ENCODE assay signal across 20 mouse cellular contexts in the genomic region with DNA sequence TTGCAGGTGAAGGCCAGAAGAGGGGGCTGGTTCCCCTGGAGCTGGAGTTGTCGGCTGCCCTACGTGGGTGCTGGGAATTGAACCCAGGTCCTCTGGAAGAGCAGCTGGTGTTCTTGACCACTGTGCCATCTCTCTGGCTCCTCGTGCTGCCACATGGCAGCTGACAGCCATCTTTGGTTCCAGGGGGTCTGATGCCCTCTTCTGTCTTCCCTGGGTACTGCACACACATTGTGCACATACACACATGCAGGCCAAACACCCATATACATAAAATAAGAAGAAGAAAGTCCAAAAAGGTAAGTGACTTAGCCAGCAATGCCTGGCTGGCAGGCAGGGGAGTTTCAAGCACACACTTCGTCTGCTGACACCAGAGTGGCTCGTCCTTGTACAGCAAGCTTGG. TPM values are rescaled to one million over a fixed set of nuclear protein-coding genes. Genes with fewer than 3 reads are reported as not detected.
DNase-seq lines count a peak whose midpoint lies in the region; ATAC-seq and TF ChIP-seq lines count a peak whose summit lies in the region.
"Had no signal": no experiment of that assay in that cellular context is flagged by ENCODE, and none has a peak within 500 bp of the region (broad histone marks: within the 10 kb centered on the region; RNA-seq: fewer than 3 reads in every experiment).

No protein-coding gene starts in this region.

- H3K9me3 ChIP-seq in MEL (replicated peaks; ENCODE audit: insufficient read depth, low read length): no peaks in the 10 kb centered on the region
- no peaks in the 10 kb centered on the region for H3K9me3 ChIP-seq in midbrain, embryonic 15.5 days

- ATAC-seq in midbrain, embryonic 15.5 days (replicated peaks): no peak
- ATAC-seq: forebrain, embryonic 13.5 days; forebrain, embryonic 16.5 days had no signal

- WGBS in midbrain, embryonic 15.5 days: 95% methylated on average over 5 of the region's 5 CpGs

- TF ChIP-seq CTCF in layer of hippocampus, adult 2 months (conservative IDR thresholded peaks at IDR 0.05): peak; percentile 30; the same call in 1 of the 2 replicates
- 0 out of 2 replicates have a peak, but pooled peaks have one; percentile 12 for TF ChIP-seq CTCF in testis, adult 2 months (IDR thresholded peaks at IDR 0.05; ENCODE audit: control insufficient read depth, insufficient read depth, insufficient replicate concordance, low read depth, low read length)
- TF ChIP-seq CTCF in MEL (IDR thresholded peaks at IDR 0.05 in 2 of 3, conservative IDR thresholded peaks at IDR 0.05 in 1 of 3; ENCODE audit: control insufficient read depth in 1 of 3, insufficient read depth in 1 of 3, low read depth in 2 of 3, low read length in 3 of 3, poor library complexity in 1 of 3, severe bottlenecking in 1 of 3): peak; percentile 3 to 37 (median 19); a peak in 3 of 6 replicates

- no peak overlapping the region for H3K27ac ChIP-seq in layer of hippocampus, adult 2 months
- no peak overlapping the region for H3K27ac ChIP-seq in testis, adult 2 months (ENCODE audit: control insufficient read depth, insufficient read depth, low read depth, low read length)
- H3K27ac ChIP-seq in MEL (ENCODE audit: control insufficient read depth, low read depth, low read length): no peak overlapping the region
- H3K27ac ChIP-seq in midbrain, embryonic 15.5 days: no peak overlapping the region
- H3K27ac ChIP-seq: embryonic facial prominence, embryonic 10.5 days; embryonic facial prominence, embryonic 12.5 days; forebrain, embryonic 13.5 days had no signal

- H3K4me1 ChIP-seq in testis, adult 2 months (ENCODE audit: control insufficient read depth, insufficient read depth, low read length): no peaks in the 10 kb centered on the region
- H3K4me1 ChIP-seq in MEL (ENCODE audit: control insufficient read depth in 1 of 2, insufficient read depth in 2 of 2, low read length in 2 of 2): peaks cover 4 to 24% of the 10 kb centered on the region in 2 experiments; a peak in 3 of 4 replicates
- no peaks in the 10 kb centered on the region for H3K4me1 ChIP-seq in midbrain, embryonic 15.5 days
- H3K4me1 ChIP-seq: embryonic facial prominence, embryonic 10.5 days; embryonic facial prominence, embryonic 12.5 days; forebrain, embryonic 13.5 days had no signal

- no peak overlapping the region for H3K4me3 ChIP-seq in layer of hippocampus, adult 2 months
- H3K4me3 ChIP-seq in testis, adult 2 months (ENCODE audit: control insufficient read depth, low read depth, low read length): no peak overlapping the region
- no peak overlapping the region for H3K4me3 ChIP-seq in MEL (ENCODE audit: control insufficient read depth in 1 of 2, insufficient read depth in 1 of 2, low read depth in 2 of 2, low read length in 2 of 2)
- H3K4me3 ChIP-seq in midbrain, embryonic 15.5 days: no peak overlapping the region
- H3K4me3 ChIP-seq: embryonic facial prominence, embryonic 10.5 days; embryonic facial prominence, embryonic 12.5 days; forebrain, embryonic 13.5 days had no signal

- no peak for TF ChIP-seq POLR2A in testis, adult 2 months (IDR thresholded peaks at IDR 0.05; ENCODE audit: control insufficient read depth, low read depth, low read length)
- TF ChIP-seq POLR2A in MEL (IDR thresholded peaks at IDR 0.05; ENCODE audit: control insufficient read depth in 1 of 2, insufficient read depth in 1 of 2, low read depth in 1 of 2, low read length in 2 of 2, poor library complexity in 1 of 2): no peak

- no peak for TF ChIP-seq EP300 in MEL (IDR thresholded peaks at IDR 0.05; ENCODE audit: low read depth in 1 of 2, low read length in 2 of 2)

- H3K27me3 ChIP-seq in testis, adult 2 months (ENCODE audit: control insufficient read depth, insufficient read depth, low read length): no peaks in the 10 kb centered on the region
- no peaks in the 10 kb centered on the region for H3K27me3 ChIP-seq in MEL (ENCODE audit: control insufficient read depth in 1 of 2, insufficient read depth in 2 of 2, low read length in 2 of 2)
- no peaks in the 10 kb centered on the region for H3K27me3 ChIP-seq in midbrain, embryonic 15.5 days (replicated peaks)
- H3K27me3 ChIP-seq: embryonic facial prominence, embryonic 12.5 days; forebrain, embryonic 13.5 days had no signal

- no peak overlapping the region for H3K4me2 ChIP-seq in midbrain, embryonic 15.5 days
- H3K4me2 ChIP-seq: embryonic facial prominence, embryonic 12.5 days; forebrain, embryonic 13.5 days had no signal

- DNase-seq in layer of hippocampus, adult 2 months (ENCODE audit: low spot score in 2 of 2): no peak
- DNase-seq in layer of hippocampus, postnatal 14 days (ENCODE audit: low spot score in 2 of 2): no peak
- DNase-seq in testis, postnatal 10 days (ENCODE audit: low spot score): no peak
- no peak for DNase-seq in MEL (ENCODE audit: low read depth, low spot score)
- DNase-seq in ZHBTc4 (ENCODE audit: low read depth, low spot score): peak; percentile 70
- no peak for DNase-seq in natural killer cell, adult 2 months (ENCODE audit: low spot score in 2 of 2)
- DNase-seq: adrenal gland, adult 2 months; adrenal gland, postnatal 10 days; adrenal gland, postnatal 25 days; cerebellum, adult 11 months; cerebellum, adult 18-20 months; cerebellum, adult 8-10 months; cerebellum, adult 9-11 months; cerebellum, postnatal 25 days had no signal

- TF ChIP-seq RAD21 in MEL (IDR thresholded peaks at IDR 0.05; ENCODE audit: low read depth, low read length): no peak

- H3K79me2 ChIP-seq in MEL (ENCODE audit: control insufficient read depth, insufficient read depth, low read length, poor library complexity): no peaks in the 10 kb centered on the region

- no peaks in the 10 kb centered on the region for H3K36me3 ChIP-seq in testis, adult 2 months (ENCODE audit: control insufficient read depth, insufficient read depth, low read length)
- peaks cover 0 to 15% of the 10 kb centered on the region in 2 experiments; a peak in 2 of 4 replicates for H3K36me3 ChIP-seq in MEL (ENCODE audit: control insufficient read depth in 1 of 2, insufficient read depth in 2 of 2, low read length in 2 of 2)
- H3K36me3 ChIP-seq in midbrain, embryonic 15.5 days (replicated peaks): peaks cover 6% of the 10 kb centered on the region; the same call in 1 of the 2 replicates

- H3K9ac ChIP-seq in MEL (ENCODE audit: control insufficient read depth, low read depth, low read length, poor library complexity, severe bottlenecking): no peak overlapping the region
- H3K9ac ChIP-seq in midbrain, embryonic 15.5 days: no peak overlapping the region
- H3K9ac ChIP-seq: embryonic facial prominence, embryonic 12.5 days; forebrain, embryonic 13.5 days had no signal

TF ChIP-seq in MEL, 35 proteins besides CTCF, POLR2A, EP300 and RAD21:
- no peak for TF ChIP-seq CHD2 (IDR thresholded peaks at IDR 0.05; ENCODE audit: low read length)

RNA-seq across cellular contexts. Expression of a gene that starts 24.7 kb away (rescaled TPM):
- 10 to 100 TPM; 10.3 to 10.8 TPM for total RNA-seq in layer of hippocampus, adult 2 months (2021)
- total RNA-seq in layer of hippocampus, postnatal 14 days (2021): 1 to 10 TPM; 8.9 to 9.4 TPM
- polyA plus RNA-seq in testis, adult 2 months (2012; rRNA removed): 1.2 TPM in 2 replicates
- total RNA-seq in MEL (2012; rRNA removed): 7.1 and 7.5 TPM in 2 replicates
- 1 to 10 TPM in 1 of 2 experiments, not detected in 1; 9.2 TPM for polyA plus RNA-seq in MEL (2012; ENCODE audit: insufficient read depth in 1 of 2, insufficient read length in 2 of 2, low read depth in 1 of 2, low replicate concordance in 2 of 2, missing spikeins in 1 of 2)
- polyA plus RNA-seq in midbrain, embryonic 15.5 days (2015; fragmentation: Nextera tagmentation; extraction: Ambion mirVana): 10.4 and 11.0 TPM in 2 replicates

RNA-seq across cellular contexts. Expression of a gene that starts 24.7 kb away (rescaled TPM):
- total RNA-seq in layer of hippocampus, adult 2 months (2021): 10 to 100 TPM; 21.9 to 22.1 TPM
- total RNA-seq in layer of hippocampus, postnatal 14 days (2021): 10 to 100 TPM; 25.2 to 27.6 TPM
- polyA plus RNA-seq in testis, adult 2 months (2012; rRNA removed): 18.0 and 19.5 TPM in 2 replicates
- total RNA-seq in MEL (2012; rRNA removed): 7.0 and 8.1 TPM in 2 replicates
- polyA plus RNA-seq in MEL (2012; ENCODE audit: insufficient read depth in 1 of 2, insufficient read length in 2 of 2, low read depth in 1 of 2, low replicate concordance in 2 of 2, missing spikeins in 1 of 2): 10 to 100 TPM in 1 of 2 experiments, not detected in 1; 15.7 TPM
- polyA plus RNA-seq in midbrain, embryonic 15.5 days (2015; fragmentation: Nextera tagmentation; extraction: Ambion mirVana): 26.9 and 27.3 TPM in 2 replicates

RNA-seq across cellular contexts. Expression of a gene that starts 35.1 kb away (rescaled TPM):
- total RNA-seq in layer of hippocampus, adult 2 months (2021): 1 to 10 TPM; 5.4 to 6.0 TPM
- total RNA-seq in layer of hippocampus, postnatal 14 days (2021): 10 to 100 TPM in 1 of 2 experiments, 1 to 10 TPM in 1; 7.9 to 10.3 TPM
- 29.7 and 35.2 TPM in 2 replicates for polyA plus RNA-seq in testis, adult 2 months (2012; rRNA removed)
- 17.3 and 21.5 TPM in 2 replicates for total RNA-seq in MEL (2012; rRNA removed)
- 10 to 100 TPM in 1 of 2 experiments, not detected in 1; 62.2 TPM for polyA plus RNA-seq in MEL (2012; ENCODE audit: insufficient read depth in 1 of 2, insufficient read length in 2 of 2, low read depth in 1 of 2, low replicate concordance in 2 of 2, missing spikeins in 1 of 2)
- polyA plus RNA-seq in midbrain, embryonic 15.5 days (2015; fragmentation: Nextera tagmentation; extraction: Ambion mirVana): 22.9 TPM in 2 replicates
